Mouse (Mus musculus): ENCODE data around the gene Wdr38. TPM values are rescaled to one million over a fixed set of nuclear protein-coding genes. Genes with fewer than 3 reads are reported as not detected.

Wdr38 gene
- under 1 TPM; 0.40 to 0.51 TPM for total RNA-seq (2021)
- long read RNA-seq, experiment 1, partial matches to known transcripts = 0 of 1 reads
- long read RNA-seq, experiment 1, other reads (novel, unspliced or antisense) = 1 of 1 reads
- long read RNA-seq, experiment 2 = 0 reads

DNA sequence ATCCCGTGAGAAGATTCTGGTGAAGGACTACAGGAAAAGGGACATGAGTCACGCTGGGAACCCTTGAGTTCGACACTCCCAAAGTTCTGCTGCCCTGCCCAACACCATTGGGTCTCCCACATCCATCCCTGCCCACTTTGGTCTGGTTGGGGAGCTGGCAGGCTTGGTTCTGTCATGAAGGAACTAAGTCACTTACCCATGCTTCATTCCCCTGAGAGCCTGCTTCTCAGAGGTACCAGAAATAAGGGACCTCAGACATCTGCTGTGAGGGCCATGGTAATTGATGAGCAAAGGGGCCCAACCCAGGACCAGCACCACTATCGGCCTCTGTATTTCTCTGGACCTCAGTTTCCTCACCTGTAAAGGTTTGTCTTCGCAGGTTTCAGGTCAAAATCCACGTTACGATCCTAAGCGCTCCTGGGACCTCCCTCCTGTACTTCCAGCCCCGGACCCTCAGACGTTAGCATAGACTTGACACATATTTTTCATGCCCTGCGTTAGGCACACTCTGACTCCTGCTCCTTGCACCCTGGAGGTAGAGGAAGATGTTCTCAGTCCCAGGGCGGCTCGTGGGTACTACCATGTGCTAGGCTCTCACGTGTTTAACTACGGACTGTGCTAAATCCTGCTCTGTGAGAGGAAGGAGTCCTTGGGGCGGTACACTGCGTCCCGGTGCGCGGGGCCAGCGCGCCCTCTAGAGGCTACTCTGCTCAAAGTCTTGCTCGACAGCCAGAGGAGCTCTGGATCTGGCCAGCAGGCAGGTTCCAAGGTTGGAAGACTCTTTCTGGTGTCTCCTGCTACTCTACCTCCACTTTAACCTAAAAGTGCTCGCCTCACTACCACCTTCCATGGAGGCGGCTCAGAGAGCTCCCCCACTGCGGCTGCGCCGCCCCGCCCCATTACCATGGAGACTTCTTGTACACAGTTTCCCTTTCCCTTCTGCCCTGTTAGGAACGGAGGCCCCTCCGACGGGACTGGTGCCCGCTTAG is at the start of gene Wdr38:
Gene Wdr38, plus strand, starts transcription at position 91 of the 989 bp plus-strand sequence.
- intact Hi-C loops (cut with DNase I) = loop anchor here (1.0 to 5.0 kb wide), 2 partner anchors 71 to 200 kb away; no protein-coding TSS in a partner anchor
- DNase-seq (ENCODE audit: low spot score in 2 of 2) = peak; percentile 90 to 92

DNA sequence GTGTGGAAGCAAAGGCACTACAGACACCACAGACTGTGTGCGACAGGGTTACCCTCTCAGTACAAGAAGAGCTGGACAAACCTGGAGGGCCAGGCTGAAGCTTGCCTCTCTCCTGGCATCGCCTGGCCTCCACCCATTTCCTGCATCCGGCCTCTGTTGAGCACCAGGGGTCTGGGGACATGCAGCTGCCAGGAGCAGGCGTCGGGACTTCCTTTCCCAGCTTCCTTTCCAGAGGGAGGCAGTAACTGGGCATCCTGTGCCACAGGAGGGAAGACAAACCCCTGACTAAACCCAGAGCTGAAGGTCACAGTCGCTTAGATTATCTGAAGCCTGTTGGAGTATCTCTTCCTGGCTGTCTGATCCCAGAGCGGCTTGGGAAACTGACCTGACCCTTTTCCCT is 49.7 kb upstream of the Wdr38 start:
- DNase-seq (ENCODE audit: low spot score in 2 of 2) = no peak
- intact Hi-C loops (cut with DNase I) = no loop called here

DNA sequence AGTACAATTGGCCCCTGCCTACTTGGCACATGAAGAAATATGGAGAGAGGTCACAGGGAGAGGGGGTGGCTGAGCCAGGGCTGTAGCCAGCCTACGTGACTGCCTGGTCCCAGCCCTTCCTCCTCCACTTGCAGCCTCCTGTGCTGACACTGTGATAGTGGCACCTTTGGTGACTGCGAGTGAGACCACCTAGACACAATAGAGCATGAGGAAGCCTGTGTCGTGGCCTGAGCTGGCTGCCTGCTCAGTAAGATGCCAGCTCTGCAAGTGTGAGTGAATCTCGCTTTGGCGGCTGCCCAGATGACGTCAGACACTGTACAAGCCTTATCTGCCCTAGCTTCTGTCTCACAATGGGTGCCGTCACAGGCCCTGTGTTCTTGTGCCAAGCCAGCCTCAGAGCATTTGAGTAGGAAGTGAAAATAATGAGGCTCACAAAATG is 47.0 kb upstream of the Wdr38 start:
- DNase-seq (ENCODE audit: low spot score in 2 of 2) = peak; percentile 83 to 94
- intact Hi-C loops (cut with DNase I) = no loop called here

DNA sequence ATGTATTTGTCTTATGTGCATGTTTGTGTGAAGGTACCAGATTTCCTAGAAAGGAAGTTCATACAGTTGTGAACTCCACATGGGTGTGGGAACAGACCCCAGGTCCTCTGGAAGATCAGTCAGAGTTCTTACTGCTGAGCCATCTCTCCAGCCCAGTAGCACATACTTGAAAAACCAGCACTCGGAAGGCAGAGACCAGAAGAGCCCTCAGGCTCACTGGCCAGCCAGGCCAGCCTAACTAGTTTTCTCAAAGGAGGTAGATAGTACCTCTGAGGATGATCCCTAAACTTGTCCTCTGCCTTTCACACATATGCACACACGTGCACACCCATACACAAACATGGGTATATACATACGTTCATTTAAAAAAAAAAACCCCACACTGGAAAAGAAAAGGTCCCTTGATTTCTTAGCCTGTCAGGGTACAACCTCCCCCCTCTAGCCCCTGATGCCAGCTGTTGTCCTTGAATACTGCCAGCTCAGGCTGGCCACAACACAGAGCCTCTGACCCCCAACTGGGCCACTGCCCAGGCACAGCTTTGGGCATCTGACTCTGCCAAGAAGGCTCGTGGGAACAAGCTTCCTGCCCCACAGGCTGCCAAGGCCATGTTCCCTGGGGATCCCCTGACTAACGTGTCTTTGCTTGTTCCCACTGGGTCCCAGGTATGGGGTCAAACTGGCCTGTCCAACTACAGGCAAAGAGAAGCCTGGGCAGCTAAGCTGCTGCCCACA is 44.0 kb upstream of the Wdr38 start:
- peak; percentile 58 to 70 for DNase-seq (ENCODE audit: low spot score in 2 of 2)
- intact Hi-C loops (cut with DNase I) = no loop called here

DNA sequence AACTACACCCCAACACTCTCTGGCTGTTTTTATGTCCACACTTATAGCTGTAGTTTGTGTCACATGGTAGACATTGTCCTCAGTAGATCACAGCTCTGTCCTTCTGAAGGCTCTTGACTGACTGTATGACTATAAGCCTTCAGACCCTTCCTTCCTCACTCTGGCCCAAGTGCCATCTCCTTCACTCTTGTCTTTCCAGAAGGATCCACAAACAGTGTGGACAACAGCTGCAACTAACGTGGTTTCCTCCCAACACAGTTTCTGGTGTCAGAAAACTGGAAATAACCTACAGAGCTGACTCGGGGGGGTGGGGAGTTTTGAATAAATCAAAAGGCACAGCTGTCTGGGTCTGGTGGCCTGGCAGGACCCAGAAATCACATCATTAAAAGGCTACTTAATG is 41.2 kb upstream of the Wdr38 start:
- intact Hi-C loops (cut with DNase I) = no loop called here
- DNase-seq (ENCODE audit: low spot score in 2 of 2) = no peak

DNA sequence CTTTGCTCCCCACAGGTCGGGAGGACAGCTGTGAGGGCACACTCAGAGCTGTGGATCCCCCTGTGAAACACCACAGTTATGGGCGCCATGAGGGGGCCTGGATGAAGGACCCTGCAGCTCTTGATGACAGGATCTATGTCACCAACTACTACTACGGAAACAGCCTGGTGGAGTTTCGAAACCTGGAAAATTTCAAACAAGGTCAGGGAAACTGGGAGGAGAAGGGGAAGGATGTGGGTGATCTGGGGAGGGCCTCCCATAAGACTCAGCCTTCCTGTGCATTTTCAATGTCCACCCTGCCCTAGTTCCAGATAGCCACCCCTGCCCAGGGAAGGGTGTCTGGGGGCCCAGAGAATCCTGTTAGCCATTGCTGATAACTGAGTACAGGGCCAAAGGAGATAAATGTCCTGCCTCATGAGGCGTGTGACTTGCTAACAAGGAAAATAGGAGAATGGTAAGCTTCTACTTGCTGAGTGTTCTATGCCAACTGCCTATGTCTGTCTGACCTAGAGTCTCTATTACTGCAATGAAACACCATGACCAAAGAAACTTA is 39.5 kb upstream of the Wdr38 start:
- no peak for DNase-seq (ENCODE audit: low spot score in 2 of 2)
- intact Hi-C loops (cut with DNase I) = no loop called here

DNA sequence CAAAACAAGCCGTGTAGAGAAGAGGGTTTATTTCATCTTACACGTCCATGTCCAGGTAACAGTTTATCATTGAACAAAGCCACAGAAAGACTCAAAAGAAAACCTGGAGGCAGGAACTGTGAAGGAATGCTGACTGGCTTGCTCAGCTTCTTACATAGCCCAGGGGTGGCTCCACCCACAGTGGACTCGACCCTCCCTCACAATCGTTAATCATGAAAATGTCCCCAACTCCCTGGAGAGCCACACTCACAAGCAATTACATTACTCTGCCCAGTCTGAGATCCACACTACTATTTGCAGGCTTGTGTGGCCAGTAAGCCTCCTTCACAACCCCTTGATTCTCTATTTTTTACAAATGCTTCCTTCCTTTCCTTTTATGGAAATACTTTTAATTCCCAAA is 33.1 kb upstream of the Wdr38 start:
- intact Hi-C loops (cut with DNase I) = no loop called here
- DNase-seq (ENCODE audit: low spot score in 2 of 2) = no peak

DNA sequence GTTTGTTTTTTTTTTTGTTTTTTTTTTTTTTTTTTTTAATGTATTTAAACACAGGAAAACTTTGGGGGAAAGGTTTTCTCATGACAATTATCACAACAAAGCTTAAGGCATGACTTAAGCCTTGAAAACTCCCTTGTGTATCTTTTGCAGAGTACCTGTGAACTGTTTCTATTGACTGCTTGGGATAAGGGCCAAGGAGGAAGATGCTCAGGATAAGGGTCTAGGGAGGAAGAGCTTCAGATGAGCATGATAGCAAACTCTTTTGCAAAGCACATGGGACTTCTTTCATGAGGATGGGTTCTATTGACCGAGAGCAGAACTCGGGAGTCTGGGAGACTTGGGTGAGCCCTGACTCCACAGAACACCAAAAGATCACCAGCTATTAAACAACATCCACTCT is 27.6 kb upstream of the Wdr38 start:
- intact Hi-C loops (cut with DNase I) = no loop called here
- DNase-seq (ENCODE audit: low spot score in 2 of 2) = no peak

DNA sequence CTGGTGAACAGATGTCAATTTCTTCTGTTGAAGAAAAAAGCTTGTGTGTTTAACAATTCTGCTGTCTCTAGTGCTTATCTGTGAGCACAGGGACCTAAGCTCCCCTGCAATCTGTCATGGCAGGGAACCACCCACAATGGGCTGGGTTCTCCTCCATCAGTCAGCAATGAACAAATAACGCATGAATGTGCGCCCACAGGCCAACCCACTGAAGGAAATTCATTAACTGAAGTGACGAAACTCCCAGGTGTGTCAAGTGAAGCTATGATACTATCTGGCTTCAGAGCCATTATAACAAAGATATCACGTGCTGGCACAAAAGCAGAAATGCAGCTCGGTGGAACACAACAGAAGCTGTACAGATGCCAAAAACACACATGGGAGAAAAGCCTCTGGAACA is 27.2 kb upstream of the Wdr38 start:
- intact Hi-C loops (cut with DNase I) = no loop called here
- no peak for DNase-seq (ENCODE audit: low spot score in 2 of 2)

DNA sequence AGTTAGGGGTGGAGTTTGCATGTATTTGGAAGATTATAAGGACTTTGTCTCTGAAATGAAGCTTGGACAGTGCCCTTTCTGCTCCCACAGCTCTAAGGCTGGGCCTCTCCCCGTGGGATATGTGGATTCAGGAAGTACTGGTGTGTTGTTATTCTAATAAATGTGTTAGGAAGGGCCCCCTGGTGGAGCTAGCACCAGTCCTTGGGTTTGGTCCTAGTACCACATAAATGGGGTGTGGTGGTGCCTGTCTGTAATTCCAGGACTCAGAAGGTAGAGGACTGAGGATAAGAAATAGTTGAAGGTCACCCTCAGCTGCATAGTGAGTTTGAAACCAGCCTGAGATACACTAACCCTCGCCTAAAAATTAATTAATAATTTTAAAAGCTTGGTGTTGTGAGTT is 24.1 kb upstream of the Wdr38 start:
- DNase-seq (ENCODE audit: low spot score in 2 of 2) = no peak
- intact Hi-C loops (cut with DNase I) = no loop called here

DNA sequence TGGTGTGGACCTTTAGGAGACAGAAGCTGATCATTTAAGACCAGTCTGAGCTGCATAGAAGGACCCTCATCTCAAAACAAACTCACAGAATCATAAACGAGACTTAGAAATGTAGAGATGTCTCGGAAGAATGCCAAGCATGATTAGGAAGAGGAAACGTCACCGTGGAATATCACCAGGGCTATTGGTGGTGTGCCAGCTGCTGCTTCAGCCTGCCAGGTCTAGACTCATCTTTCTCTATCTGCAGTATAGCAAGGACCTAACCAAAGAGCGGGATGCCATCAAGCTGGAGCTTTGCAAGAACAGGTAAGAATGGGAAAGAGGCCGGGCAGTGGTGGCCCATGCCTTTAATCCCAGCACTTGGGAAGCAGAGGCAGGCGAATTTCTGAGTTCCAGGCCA is 23.6 kb upstream of the Wdr38 start:
- peak in 1 of 2 experiments; percentile 17 for DNase-seq (ENCODE audit: low spot score in 2 of 2)
- intact Hi-C loops (cut with DNase I) = no loop called here

DNA sequence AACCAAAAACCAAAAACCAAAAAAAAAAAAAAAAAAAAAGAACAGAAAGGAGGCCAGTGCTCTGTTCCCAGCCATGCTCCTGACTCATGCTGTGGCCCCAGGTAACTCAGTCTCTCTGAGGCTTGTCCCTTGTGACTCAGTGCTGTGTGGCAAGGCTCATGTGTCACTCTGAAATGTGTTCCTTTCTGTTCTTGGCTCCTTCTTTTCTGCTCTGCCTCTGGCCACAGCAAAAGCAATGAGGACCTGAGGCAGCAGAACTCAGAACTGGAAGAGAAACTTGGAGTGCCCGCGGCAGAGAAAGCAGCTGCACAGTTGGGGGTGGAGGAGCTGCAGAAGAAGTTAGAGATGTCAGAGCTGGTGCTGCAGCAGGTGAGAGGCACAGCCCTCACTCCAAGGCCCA is 23.1 kb upstream of the Wdr38 start:
- no peak for DNase-seq (ENCODE audit: low spot score in 2 of 2)
- intact Hi-C loops (cut with DNase I) = no loop called here

DNA sequence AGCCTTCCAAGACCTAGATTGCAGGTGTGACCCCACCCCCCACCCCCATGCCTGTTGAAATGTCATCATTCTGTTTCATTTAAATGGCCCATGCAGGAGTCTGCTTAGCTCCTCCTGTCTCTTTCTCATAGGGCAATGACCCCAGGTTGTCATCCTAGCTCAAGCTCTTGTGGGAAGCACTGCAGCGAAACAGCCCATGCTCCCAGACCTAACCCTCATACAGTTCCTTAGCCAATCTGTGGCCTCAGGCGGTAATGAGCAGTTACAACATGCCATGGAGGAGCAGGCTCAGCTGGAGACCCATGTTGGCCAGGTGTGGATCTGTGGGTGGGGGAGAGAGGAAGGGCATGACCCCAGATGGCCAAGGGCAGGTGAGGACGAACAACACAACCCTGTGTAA is 22.1 kb upstream of the Wdr38 start:
- intact Hi-C loops (cut with DNase I) = no loop called here
- no peak for DNase-seq (ENCODE audit: low spot score in 2 of 2)

DNA sequence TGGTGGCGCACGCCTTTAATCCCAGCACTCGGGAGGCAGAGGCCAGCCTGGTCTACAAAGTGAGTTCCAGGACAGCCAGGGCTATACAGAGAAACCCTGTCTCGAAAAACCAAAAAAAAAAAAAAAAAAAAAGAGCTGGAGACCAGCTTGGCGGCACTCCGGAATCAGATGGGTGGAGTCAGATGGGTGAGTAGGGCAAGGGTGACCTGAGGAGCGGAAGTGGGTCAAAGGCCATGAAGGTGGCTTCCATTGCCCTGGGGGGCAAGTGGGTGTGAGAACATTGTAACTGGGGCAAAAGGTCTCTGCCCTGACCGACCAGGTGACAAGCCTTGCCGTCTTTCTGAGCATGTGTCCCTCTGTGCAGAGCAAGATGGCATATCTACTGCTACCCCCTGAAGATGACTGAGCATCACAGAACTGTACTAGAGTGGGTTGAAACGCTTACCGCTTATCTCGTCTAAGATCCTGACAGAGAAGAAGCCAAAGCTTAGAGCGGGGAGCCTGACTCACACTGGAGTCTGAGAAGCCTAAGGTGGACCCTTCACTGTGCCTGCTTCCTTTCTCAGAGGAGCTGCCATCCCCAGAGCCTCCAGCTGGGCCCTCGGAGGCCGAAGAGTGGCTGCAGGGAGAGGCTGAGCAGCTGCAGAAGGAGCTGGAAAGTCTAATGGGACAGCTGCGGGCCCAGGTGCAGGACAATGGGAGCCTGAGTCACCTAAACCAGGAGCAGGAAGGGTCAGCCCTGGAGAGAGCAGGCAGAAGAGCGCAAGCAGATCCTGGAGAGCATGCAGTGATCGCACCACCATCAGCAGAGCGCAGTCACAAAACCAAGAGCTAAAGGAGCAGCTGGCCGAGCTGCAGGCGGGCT is 21.1 kb upstream of the Wdr38 start:
- intact Hi-C loops (cut with DNase I) = no loop called here
- no peak for DNase-seq (ENCODE audit: low spot score in 2 of 2)

DNA sequence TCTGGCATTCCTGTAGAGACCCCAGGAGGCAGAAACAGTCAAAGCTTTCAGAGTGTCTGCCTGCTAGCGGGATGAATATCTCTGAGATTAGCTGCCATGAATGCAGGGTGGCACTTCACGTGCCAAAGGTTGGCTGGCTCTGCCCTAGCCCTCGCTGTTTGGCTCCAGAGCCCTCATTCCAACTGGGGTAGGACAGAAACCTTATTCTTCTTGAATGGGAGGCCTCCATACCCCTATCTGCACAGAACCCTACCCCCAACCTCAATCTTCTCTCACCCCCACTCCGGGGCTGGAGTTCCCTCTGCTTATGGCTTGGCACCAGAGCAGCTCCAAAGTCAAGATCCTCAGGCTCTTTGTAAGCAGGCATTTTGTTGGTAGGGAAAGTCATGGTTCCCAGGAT is 19.4 kb upstream of the Wdr38 start:
- intact Hi-C loops (cut with DNase I) = no loop called here
- DNase-seq (ENCODE audit: low spot score in 2 of 2) = no peak

DNA sequence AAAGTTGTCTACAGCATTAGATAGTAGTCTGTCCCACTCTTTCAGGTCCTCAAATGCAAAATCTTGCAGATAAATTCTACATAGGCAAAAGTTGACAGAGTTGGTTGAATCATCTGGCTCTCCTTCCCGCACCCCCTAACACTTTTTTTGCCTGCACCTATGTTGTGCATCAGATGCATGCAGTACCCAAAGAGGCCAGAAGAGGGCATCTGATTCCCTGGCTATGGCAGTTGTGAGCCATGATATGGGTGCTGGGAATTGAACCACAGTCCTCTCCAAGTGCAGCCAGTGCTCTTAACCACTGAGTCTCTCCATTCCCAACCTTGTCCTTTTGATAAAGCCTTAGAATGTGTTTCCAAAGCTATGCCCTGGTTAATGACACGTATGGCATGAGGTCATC is 13.8 kb upstream of the Wdr38 start:
- no peak for DNase-seq (ENCODE audit: low spot score in 2 of 2)
- intact Hi-C loops (cut with DNase I) = no loop called here

DNA sequence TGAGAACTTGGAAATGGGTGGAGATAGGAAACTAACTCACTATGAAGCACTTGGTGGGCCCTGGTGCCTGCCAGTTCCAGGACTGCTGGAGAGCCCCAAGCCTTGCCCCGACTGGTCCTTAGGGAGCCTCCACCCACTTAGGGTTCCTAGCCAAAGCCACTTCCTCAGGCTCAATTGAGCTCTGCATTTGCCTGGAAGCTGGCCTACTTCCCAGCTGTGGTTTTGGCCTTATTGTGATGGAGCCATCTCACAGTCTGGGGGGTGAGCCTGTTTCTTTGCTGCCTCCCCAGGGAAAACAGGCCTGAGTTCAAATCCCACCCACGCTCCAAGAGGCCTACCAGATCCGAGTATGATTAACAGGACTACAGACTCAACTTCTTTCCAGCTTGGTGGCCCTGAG is 10.7 kb upstream of the Wdr38 start:
- DNase-seq (ENCODE audit: low spot score in 2 of 2) = no peak
- intact Hi-C loops (cut with DNase I) = no loop called here

DNA sequence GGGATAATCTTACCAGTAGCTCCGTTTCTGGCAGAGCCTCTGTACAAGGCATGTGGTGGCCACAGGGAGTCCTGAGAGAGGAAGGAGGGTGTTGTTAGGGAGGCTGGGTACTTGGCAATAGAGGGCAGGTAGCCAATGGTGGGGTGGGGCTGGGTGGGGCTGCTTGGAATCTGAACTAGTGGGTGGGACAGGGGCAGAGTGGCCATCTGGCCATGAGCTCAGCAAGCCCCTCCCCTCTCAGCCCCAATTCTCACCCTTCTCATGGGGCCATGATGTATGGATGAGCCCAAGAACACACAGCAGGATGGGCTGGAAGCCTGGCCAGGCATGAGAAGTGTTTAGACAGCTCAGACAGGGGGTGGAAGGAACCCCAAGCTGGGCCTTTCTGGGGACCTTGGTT is 9.9 kb upstream of the Wdr38 start:
- no peak for DNase-seq (ENCODE audit: low spot score in 2 of 2)
- intact Hi-C loops (cut with DNase I) = no loop called here

DNA sequence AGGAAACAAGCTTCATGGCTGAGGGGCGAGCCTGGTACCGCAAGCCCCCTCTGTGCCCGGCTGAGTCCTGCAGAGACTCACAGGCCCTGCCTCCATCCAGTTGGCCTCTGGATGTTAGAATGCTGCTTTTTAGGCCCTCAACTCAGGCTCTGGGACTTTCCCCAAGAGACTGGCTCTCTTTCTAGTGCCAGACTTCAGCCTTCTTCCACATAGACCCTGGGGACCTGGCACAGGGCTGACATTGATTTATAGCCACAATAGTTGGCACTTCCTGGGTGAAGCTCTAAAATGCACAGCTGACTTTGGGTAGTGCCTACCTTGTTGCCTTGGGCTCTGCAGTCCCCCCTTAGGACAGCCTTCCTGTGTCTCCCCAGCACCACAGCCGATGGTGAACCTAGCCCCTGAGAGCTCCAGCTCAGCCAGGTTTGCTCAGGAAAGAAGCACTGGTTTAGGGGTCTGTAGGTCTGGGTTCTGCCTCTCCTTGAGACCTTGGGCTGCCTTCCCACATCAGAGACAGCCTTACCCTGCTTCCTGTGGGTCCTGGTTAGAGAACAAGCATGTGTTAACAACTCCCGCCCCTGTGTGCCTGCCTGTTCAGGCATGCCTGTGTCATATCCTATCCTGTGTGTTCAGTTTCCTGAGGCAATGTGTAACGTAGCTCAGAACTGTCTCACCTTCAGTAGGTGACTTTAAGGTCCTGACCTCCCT is 9.3 kb upstream of the Wdr38 start:
- intact Hi-C loops (cut with DNase I) = no loop called here
- no peak for DNase-seq (ENCODE audit: low spot score in 2 of 2)
